Mouse (Mus musculus) G1E (cell line): ENCODE results near the gene Gimap3. TPM values are rescaled to one million over a fixed set of nuclear protein-coding genes. Genes with fewer than 3 reads are reported as not detected.
A peak's percentile ranks its signal among the peaks of the same experiment; 100 is the strongest.

Experiments
- ATAC-seq: 2 replicates; pipeline ENCODE4 v1.8.0; 2016; ENCODE audit warnings: mild to moderate bottlenecking; ENCODE audit not compliant: insufficient number of reproducible peaks, poor library complexity, low FRiP score, severe bottlenecking; ENCODE audit errors: extremely low read depth
- DNase-seq: peaks from one replicate; pipeline ENCODE4 v3.0.0; 2012; ENCODE audit warnings: low spot score
- H3K27me3 ChIP-seq: 2 replicates; pipeline ENCODE4 v1.6.1; 2012; ENCODE audit warnings: mild to moderate bottlenecking, low read length, inconsistent platforms; ENCODE audit not compliant: insufficient read depth
- H3K36me3 ChIP-seq: replicated peaks from 2 replicates; pipeline ENCODE3; 2012; ENCODE audit warnings: mild to moderate bottlenecking, inconsistent platforms
- H3K4me1 ChIP-seq: 2 replicates; pipeline ENCODE4 v1.6.1; 2012; ENCODE audit warnings: low read depth, low read length, inconsistent platforms, mixed read lengths; ENCODE audit not compliant: insufficient read depth
- H3K4me3 ChIP-seq: 2 replicates; pipeline ENCODE4 v1.5.1; 2012; ENCODE audit warnings: low read depth, mild to moderate bottlenecking, inconsistent platforms, low read length, moderate library complexity, mixed read lengths
- H3K9me3 ChIP-seq: replicated peaks from 2 replicates; pipeline ENCODE4 v1.6.1; 2012; ENCODE audit warnings: inconsistent platforms
- CTCF ChIP-seq: IDR thresholded peaks from 2 replicates; pipeline ENCODE4 v1.5.1; 2012; ENCODE audit warnings: low read depth, low read length, inconsistent platforms, mixed read lengths
- GATA1 ChIP-seq: IDR thresholded peaks from 2 replicates; pipeline ENCODE4 v1.6.1; 2012; ENCODE audit warnings: borderline replicate concordance, low read length, inconsistent platforms, mixed read lengths
- GATA2 ChIP-seq: IDR thresholded peaks from 2 replicates; pipeline ENCODE4 v1.6.1; 2012; ENCODE audit warnings: low read depth, low read length, inconsistent platforms, borderline replicate concordance
- POLR2AphosphoS5 ChIP-seq: IDR thresholded peaks from 2 replicates; pipeline ENCODE4 v1.6.1; 2012; ENCODE audit warnings: low read depth, low read length, inconsistent platforms; ENCODE audit not compliant: insufficient replicate concordance
- TAL1 ChIP-seq: conservative IDR thresholded peaks from 2 replicates; pipeline ENCODE4 v1.6.1; 2012; ENCODE audit warnings: low read depth, low read length, inconsistent platforms, mixed read lengths
- polyA plus RNA-seq: library from polyadenylated mRNA; stranded (reverse); fragments of >175 nt; gene quantifications from 2 replicates; pipeline ENCODE4 v1.2.3, GENCODE M21; 2012
- total RNA-seq, 2 experiments: library from RNA; stranded (forward) in 1 of 2; stranded (reverse) in 1 of 2; fragments of 200-1000 nt in 1 of 2; fragments of >200 nt in 1 of 2; fragmentation: Nextera tagmentation in 1 of 2; gene quantifications; 2 replicates each; pipeline ENCODE4 v1.2.3; 2014 to 2017

The Gimap3 gene
- total and polyA plus RNA-seq, 3 experiments = 0.11 TPM; not detected in 2

DNA sequence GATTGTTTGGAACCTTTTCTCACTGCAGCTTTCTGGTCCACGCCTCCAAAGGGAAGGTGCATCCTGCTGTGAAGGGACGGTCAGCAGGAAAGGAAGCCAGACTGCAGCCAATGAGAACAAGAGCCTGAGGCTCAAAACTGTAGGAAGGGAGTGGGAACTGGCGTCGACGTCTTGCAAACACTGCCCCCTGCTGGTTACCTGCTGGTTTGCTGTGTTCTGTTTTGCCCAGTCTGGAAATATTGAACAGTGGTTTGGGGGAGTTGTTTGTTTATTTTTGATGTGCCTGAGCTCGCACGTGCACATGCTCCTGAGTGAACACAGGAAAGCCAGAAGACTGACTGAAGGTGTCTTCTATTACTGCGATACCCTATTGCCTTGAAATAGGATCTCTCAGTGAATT, 1.4 kb upstream of the Gimap3 start:
- DNase-seq = peak; percentile 18
- no peaks in the 10 kb centered on the region for H3K27me3 ChIP-seq
- H3K36me3 ChIP-seq = no peaks in the 10 kb centered on the region
- 0 out of 2 replicates have a peak, but pooled peaks cover 4% of the 10 kb centered on the region for H3K9me3 ChIP-seq
- H3K4me3 ChIP-seq = no peak overlapping the region
- no peak for TF ChIP-seq GATA1
- TF ChIP-seq CTCF = peak; percentile 82
- no peak for TF ChIP-seq GATA2
- TF ChIP-seq TAL1 = no peak
- H3K4me1 ChIP-seq = no peaks in the 10 kb centered on the region
- no peak for ATAC-seq

DNA sequence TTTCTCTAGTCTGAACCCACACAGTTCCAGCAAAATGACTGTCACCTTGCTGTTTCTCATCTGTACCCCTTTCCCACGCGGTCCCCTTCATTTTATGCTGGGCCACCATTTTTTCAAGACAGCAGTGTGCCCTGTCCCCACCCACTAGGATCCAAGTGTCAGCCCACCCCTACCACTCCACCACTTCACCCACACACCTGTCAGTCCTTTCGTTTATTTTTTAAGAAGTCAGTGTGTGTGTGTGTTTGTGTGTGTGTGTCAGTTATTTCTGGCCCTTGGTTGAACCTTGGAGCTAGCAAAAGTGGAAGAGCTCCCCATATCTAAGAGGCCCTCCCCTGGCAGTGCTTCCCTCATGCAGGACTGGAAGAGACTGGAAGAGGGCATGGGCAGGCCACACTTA, 1.7 kb downstream of the Gimap3 start:
- no peaks in the 10 kb centered on the region for H3K27me3 ChIP-seq
- no peak for DNase-seq
- TF ChIP-seq POLR2AphosphoS5 = no peak
- TF ChIP-seq TAL1 = no peak
- TF ChIP-seq CTCF = no peak
- no peak for TF ChIP-seq GATA2
- TF ChIP-seq GATA1 = no peak
- ATAC-seq = no peak
- H3K36me3 ChIP-seq = no peaks in the 10 kb centered on the region
- H3K4me1 ChIP-seq = no peaks in the 10 kb centered on the region
- no peak overlapping the region for H3K4me3 ChIP-seq
- no peaks in the 10 kb centered on the region for H3K9me3 ChIP-seq

DNA sequence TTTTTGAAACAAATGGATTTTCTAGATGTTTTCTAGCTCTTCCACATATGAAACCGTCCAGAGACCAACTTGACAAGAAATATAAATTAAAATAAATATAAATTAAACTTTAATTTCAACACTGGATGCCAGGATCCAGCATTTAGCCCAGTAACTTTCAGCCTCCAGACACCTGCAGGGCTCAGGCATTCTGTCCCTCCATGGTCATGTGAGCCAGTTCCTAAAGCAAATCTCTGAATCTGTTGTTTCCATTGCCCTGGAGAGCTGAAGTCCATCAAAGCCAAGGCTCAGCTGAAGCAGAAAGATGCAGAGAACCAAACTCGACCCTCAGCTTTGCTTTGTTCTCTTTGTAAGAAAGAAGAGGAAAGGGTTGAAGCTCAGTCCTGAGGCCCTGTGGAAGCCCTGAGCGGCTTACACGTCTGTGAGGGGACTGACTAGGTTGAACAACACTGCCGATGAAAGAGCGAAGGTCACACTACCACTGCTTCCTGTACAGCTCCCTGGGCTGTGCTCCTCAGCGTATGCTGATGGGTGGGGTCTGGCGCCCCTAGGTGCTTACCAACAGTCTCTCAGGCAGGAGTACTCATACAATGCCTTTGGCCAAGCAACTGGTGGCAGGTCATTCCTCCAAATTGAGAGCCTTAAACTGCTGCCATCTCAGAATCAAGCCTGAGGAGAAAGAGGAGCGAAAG, 2.3 kb downstream of the Gimap3 start:
- DNase-seq (no peak), ATAC-seq (no peak)
- H3K27me3 ChIP-seq = no peaks in the 10 kb centered on the region
- H3K4me3 ChIP-seq = no peak overlapping the region
- no peaks in the 10 kb centered on the region for H3K9me3 ChIP-seq
- no peak for TF ChIP-seq TAL1
- no peak for TF ChIP-seq GATA2
- TF ChIP-seq GATA1 = no peak
- no peak for TF ChIP-seq POLR2AphosphoS5
- no peak for TF ChIP-seq CTCF
- no peaks in the 10 kb centered on the region for H3K4me1 ChIP-seq
- no peaks in the 10 kb centered on the region for H3K36me3 ChIP-seq

DNA sequence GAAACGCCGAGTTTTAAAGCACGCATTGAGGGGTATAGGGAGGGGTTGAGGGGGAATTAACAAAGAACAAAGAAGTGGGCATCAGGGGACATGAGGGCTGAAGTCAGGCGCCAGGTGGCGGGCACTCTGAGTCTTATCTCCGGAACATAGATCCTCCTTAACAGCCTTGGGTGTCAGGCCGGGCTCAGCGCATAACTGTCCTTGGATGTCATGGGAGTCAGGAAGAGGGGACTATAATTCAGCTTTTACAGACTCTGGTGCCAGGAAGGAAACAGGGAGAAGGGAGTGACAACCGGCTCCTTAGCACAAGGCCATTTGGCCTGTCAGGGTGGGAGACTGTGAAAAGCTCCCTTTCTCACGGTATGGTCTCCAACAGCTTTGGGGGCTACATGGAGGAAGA, 6.2 kb downstream of the Gimap3 start:
- DNase-seq = no peak
- ATAC-seq = no peak
- TF ChIP-seq CTCF = no peak
- no peak for TF ChIP-seq GATA1
- TF ChIP-seq TAL1 = no peak
- no peak for TF ChIP-seq POLR2AphosphoS5
- no peak for TF ChIP-seq GATA2

DNA sequence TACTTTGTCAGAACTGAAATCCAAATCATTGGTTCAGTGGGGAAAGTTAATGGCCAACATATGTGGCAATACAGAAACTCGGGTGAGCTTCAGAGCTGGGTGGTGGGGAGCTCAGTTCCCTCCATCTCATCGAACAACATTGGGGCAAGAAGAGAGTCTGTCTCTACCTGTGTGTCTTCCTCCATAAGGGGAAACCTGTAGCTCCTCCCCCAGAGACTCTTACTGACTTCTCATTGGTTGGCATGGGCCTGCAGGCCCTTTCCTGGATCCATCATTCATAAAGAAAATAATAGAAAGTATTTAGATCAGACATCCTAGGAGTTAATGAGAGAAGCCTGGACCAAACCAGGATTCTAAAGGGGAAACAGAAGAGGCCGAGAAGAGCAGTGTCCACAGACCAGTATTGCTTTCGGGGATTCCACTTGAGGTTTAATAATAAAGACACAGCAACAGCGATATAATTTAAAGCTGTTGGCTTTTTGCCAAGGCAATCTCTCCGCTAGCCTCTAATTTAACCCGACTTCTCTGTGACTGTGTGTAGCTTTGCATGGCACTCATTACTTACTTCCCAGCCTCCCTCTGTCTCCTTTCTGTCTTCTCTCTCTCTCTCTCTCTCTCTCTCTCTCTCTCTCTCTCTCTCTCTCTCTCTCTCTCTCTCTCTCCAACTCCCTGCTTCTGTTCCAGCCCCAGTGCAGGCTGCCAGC, 6.9 kb downstream of the Gimap3 start:
- H3K36me3 ChIP-seq = no peaks in the 10 kb centered on the region
- H3K4me1 ChIP-seq = no peaks in the 10 kb centered on the region
- no peak for TF ChIP-seq POLR2AphosphoS5
- TF ChIP-seq GATA1 = no peak
- no peaks in the 10 kb centered on the region for H3K9me3 ChIP-seq
- H3K27me3 ChIP-seq = no peaks in the 10 kb centered on the region
- DNase-seq (no peak), ATAC-seq (no peak)
- H3K4me3 ChIP-seq = no peak overlapping the region

More for the DNA sequence above, 6.2 kb downstream of the Gimap3 start:
- Histone ChIP-seq H3K4me1 (no peaks in the 10 kb centered on the region), H3K4me3 (no peak overlapping the region), H3K9me3 (no peaks in the 10 kb centered on the region), H3K36me3 (no peaks in the 10 kb centered on the region), H3K27me3 (no peaks in the 10 kb centered on the region)

DNA sequence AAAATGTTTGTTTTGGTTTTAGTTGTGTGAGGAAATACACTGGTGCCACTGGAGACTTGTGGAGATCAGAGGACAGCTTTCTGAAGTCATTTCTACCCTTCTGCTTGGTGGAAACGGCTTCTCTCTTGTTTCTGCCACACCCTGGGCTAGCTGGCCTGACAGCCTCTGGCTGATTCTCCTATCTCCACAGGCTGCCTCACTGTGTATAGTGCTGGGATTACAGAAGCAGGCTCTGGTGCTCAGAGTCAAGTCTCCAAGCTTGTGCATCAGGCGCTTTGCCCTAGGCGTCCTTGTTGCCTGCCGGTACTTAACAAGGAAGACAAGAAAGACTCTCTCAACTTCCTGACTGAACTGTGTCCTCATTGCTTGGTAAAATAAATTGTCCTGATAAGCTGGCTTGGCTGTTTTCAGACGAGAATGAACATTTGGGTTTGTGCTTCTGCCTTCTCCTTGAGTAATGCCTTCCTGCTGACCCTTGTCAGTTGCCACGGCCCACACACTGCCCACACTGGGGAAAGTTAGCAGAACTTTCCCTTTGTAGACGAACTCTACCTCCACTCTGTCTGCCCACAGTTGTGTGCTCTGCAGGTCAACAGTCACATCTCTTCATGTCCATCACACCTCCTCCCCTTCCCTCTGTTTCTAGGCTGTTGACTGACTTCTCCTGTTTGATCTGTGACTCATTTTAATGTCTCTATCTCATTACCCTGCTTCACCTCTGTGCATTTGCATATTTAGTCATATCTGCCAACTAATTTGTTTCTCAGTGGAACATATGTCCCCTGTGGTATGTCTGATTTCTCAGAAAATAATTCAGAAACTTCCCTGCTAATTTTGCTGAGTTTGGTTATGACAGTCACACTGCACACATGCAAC, 23.3 kb downstream of the Gimap3 start:
- Histone ChIP-seq H3K4me1 (no peaks in the 10 kb centered on the region), H3K9me3 (no peaks in the 10 kb centered on the region), H3K27me3 (peaks cover 10% of the 10 kb centered on the region; the same call in 1 of the 2 replicates), H3K4me3 (no peak overlapping the region), H3K36me3 (no peaks in the 10 kb centered on the region)
- ATAC-seq (no peak), DNase-seq (no peak)
- TF ChIP-seq GATA1 (no peak), TAL1 (no peak), CTCF (no peak), GATA2 (no peak), POLR2AphosphoS5 (no peak)
